Mouse (Mus musculus) ES-E14 (cell line): ENCODE data around the gene Carf.
"Not testable (repeated sequence)": the region's sequence is repeated elsewhere in the genome, so short reads cannot be mapped to it uniquely, and the experiment has no call there.

ENCODE experiments used
- CHD2 ChIP-seq: IDR thresholded peaks from 2 replicates; pipeline ENCODE4 v1.6.1; 2014; ENCODE audit warnings: mild to moderate bottlenecking, low read depth, low read length, inconsistent platforms
- HCFC1 ChIP-seq: IDR thresholded peaks from 2 replicates; pipeline ENCODE4 v1.6.1; 2012; ENCODE audit warnings: low read length, inconsistent platforms, borderline replicate concordance; ENCODE audit not compliant: insufficient read depth
- MAFK ChIP-seq: IDR thresholded peaks from 2 replicates; pipeline ENCODE4 v1.6.1; 2014; ENCODE audit warnings: mild to moderate bottlenecking, low read depth, low read length, inconsistent platforms; ENCODE audit not compliant: insufficient read depth
- ZNF384 ChIP-seq: IDR thresholded peaks from 2 replicates; pipeline ENCODE4 v1.6.1; 2012; ENCODE audit warnings: low read depth, low read length, inconsistent platforms

- not testable (repeated sequence) for TF ChIP-seq CHD2, HCFC1, MAFK
- peak; percentile 51; the same call in 1 of the 2 replicates for TF ChIP-seq ZNF384
Observed at GRCm38 (mm10) chr1:60177814-60178213, 79.8 kb downstream of the Carf start.
